ENCODE assay signal across 26 mouse cellular contexts in genomic region chr11:5919606-5920005, GRCm38 (mm10). TPM values are rescaled to one million over a fixed set of nuclear protein-coding genes. Genes with fewer than 3 reads are reported as not detected.
A peak's percentile ranks its signal among the peaks of the same experiment; 100 is the strongest.
DNase-seq lines count a peak whose midpoint lies in the region; ATAC-seq and TF ChIP-seq lines count a peak whose summit lies in the region.
"Had no signal": no experiment of that assay in that cellular context is flagged by ENCODE, and none has a peak within 500 bp of the region (broad histone marks: within the 10 kb centered on the region; RNA-seq: fewer than 3 reads in every experiment).

No protein-coding gene starts in this region.

- H3K4me2 ChIP-seq in liver, embryonic 14.5 days (ENCODE audit: low read depth), result no peak overlapping the region
- H3K4me2 ChIP-seq: heart, embryonic 13.5 days; hindbrain, embryonic 12.5 days had no signal

- TF ChIP-seq EP300 in liver, embryonic 14.5 days (IDR thresholded peaks at IDR 0.05; ENCODE audit: low read depth), result no peak

- peak overlapping the region; percentile 31; the same call in 1 of the 2 replicates for H3K9ac ChIP-seq in liver, adult 2 months (ENCODE audit: low read depth, low read length)
- no peak overlapping the region for H3K9ac ChIP-seq in liver, embryonic 14.5 days (replicated peaks)
- H3K9ac ChIP-seq: embryonic facial prominence, embryonic 13.5 days; heart, embryonic 13.5 days; hindbrain, embryonic 12.5 days; limb, embryonic 13.5 days had no signal

- TF ChIP-seq CTCF in liver, adult 2 months (IDR thresholded peaks at IDR 0.05; ENCODE audit: low read depth, low read length), result no peak
- TF ChIP-seq CTCF in liver, embryonic 14.5 days (IDR thresholded peaks at IDR 0.05; ENCODE audit: low read depth), result no peak

- peak overlapping the region; percentile 15; the same call in 1 of the 2 replicates for H3K4me3 ChIP-seq in liver, adult 2 months (ENCODE audit: insufficient read depth, low read depth, low read length)
- no peak overlapping the region for H3K4me3 ChIP-seq in liver, embryonic 14.5 days (ENCODE audit: insufficient read depth in 1 of 2, low read depth in 2 of 2, low read length in 2 of 2)
- H3K4me3 ChIP-seq: embryonic facial prominence, embryonic 13.5 days; erythroblast, embryonic 14.5 days; heart, embryonic 13.5 days; hindbrain, embryonic 12.5 days; limb, embryonic 13.5 days; midbrain, embryonic 10.5 days had no signal

- H3K27me3 ChIP-seq in liver, adult 2 months (ENCODE audit: control insufficient read depth, insufficient read depth, low read length), result no peaks in the 10 kb centered on the region
- H3K27me3 ChIP-seq in liver, embryonic 14.5 days (ENCODE audit: control insufficient read depth, insufficient read depth, low read length), result no peaks in the 10 kb centered on the region
- H3K27me3 ChIP-seq: embryonic facial prominence, embryonic 13.5 days; hindbrain, embryonic 12.5 days; limb, embryonic 13.5 days had no signal

- peaks cover 29% of the 10 kb centered on the region for H3K4me1 ChIP-seq in liver, adult 2 months (ENCODE audit: control insufficient read depth, insufficient read depth, low read length)
- peaks cover 0 to 9% of the 10 kb centered on the region in 2 experiments; a peak in 2 of 4 replicates for H3K4me1 ChIP-seq in liver, embryonic 14.5 days (replicated peaks; ENCODE audit: control insufficient read depth in 2 of 2, insufficient read depth in 2 of 2, low read length in 1 of 2)
- H3K4me1 ChIP-seq: hindbrain, embryonic 12.5 days; limb, embryonic 13.5 days had no signal

- 0 out of 2 replicates have a peak, but pooled peaks cover 2% of the 10 kb centered on the region for H3K36me3 ChIP-seq in liver, adult 2 months (ENCODE audit: control insufficient read depth, insufficient read depth, low read length)
- no peaks in the 10 kb centered on the region for H3K36me3 ChIP-seq in liver, embryonic 14.5 days (replicated peaks; ENCODE audit: control insufficient read depth, insufficient read depth, low read depth)
- H3K36me3 ChIP-seq: embryonic facial prominence, embryonic 13.5 days; heart, embryonic 13.5 days; hindbrain, embryonic 12.5 days; limb, embryonic 13.5 days; midbrain, embryonic 10.5 days had no signal

- 26% methylated on average over 4 of the region's 4 CpGs for WGBS in liver, adult 2 months
- WGBS in liver, embryonic 14.5 days (ENCODE audit: insufficient replicate concordance), result 73% methylated on average over 4 of the region's 4 CpGs

- H3K9me3 ChIP-seq in liver, embryonic 14.5 days (ENCODE audit: control insufficient read depth, low read length), result no peaks in the 10 kb centered on the region
- H3K9me3 ChIP-seq: embryonic facial prominence, embryonic 13.5 days; heart, embryonic 13.5 days; hindbrain, embryonic 12.5 days; limb, embryonic 13.5 days; midbrain, embryonic 10.5 days had no signal

- H3K27ac ChIP-seq in liver, adult 2 months (replicated peaks; ENCODE audit: insufficient read depth, low read depth, low read length), result peak overlapping the region; percentile 81
- no peak overlapping the region for H3K27ac ChIP-seq in liver, embryonic 14.5 days
- H3K27ac ChIP-seq: embryonic facial prominence, embryonic 13.5 days; heart, embryonic 13.5 days; hindbrain, embryonic 12.5 days; limb, embryonic 13.5 days; midbrain, embryonic 10.5 days had no signal

- ATAC-seq in liver, embryonic 14.5 days (ENCODE audit: insufficient read depth), result peak; percentile 65
- ATAC-seq: forebrain, embryonic 14.5 days; intestine, postnatal 0 days had no signal

- DNase-seq in lung, adult 18-20 months, result peak; percentile 48 to 57
- no peak for DNase-seq in lung, postnatal 14 days
- DNase-seq in liver, adult 2 months (ENCODE audit: extremely low read depth, low read depth, low spot score), result peak; percentile 100
- DNase-seq in liver, embryonic 14.5 days (ENCODE audit: low read depth in 3 of 3, low spot score in 3 of 3), result no peak
- peak; percentile 64 for DNase-seq in lung, postnatal 36 days
- no peak for DNase-seq in kidney, adult 8-10 months
- no peak for DNase-seq in cerebellum, postnatal 36 days
- DNase-seq: adrenal gland, postnatal 10 days; cerebellum, adult 18-20 months; cerebellum, postnatal 14 days; embryo, embryonic 11 days; gastrocnemius, postnatal 10 days had no signal

- H3K79me2 ChIP-seq in liver, adult 2 months (ENCODE audit: control insufficient read depth, insufficient read depth, low read length), result peaks cover 11% of the 10 kb centered on the region; the same call in 1 of the 2 replicates

- TF ChIP-seq POLR2A in liver, adult 2 months (IDR thresholded peaks at IDR 0.05; ENCODE audit: extremely low read depth, insufficient read depth, low read length), result no peak

RNA-seq across cellular contexts. Expression of gene Myl7, which starts 21.0 kb away (rescaled TPM):
- 0.65 and 0.67 TPM in 2 replicates for total RNA-seq in liver, adult 2 months (2014; rRNA removed)
- 0.55 and 0.64 TPM in 2 replicates for polyA plus RNA-seq in liver, adult 2 months (2012; rRNA removed)
- polyA plus RNA-seq in liver, embryonic 14.5 days (2012; rRNA removed), result 3.2 and 4.6 TPM in 2 replicates
- polyA plus RNA-seq in liver, embryonic 14.5 days (2014; fragmentation: Nextera tagmentation; extraction: Ambion mirVana), result 6.6 and 7.5 TPM in 2 replicates
- total RNA-seq: gastrocnemius, postnatal 10 days; granulocyte monocyte progenitor cell, adult 5-6 weeks; layer of hippocampus, postnatal 14 days; left cerebral cortex, postnatal 14 days; MEL; neutrophil, adult 5-6 weeks had no signal
- polyA plus RNA-seq: C2C12; forebrain, embryonic 14.5 days had no signal

RNA-seq across cellular contexts. Expression of gene Gck, which starts 30.3 kb away (rescaled TPM):
- 69.5 and 94.4 TPM in 2 replicates for total RNA-seq in liver, adult 2 months (2014; rRNA removed)
- polyA plus RNA-seq in liver, adult 2 months (2012; rRNA removed), result 112 and 155 TPM in 2 replicates
- 0.04 and 0.15 TPM in 2 replicates for polyA plus RNA-seq in liver, embryonic 14.5 days (2012; rRNA removed)
- 0.08 and 0.20 TPM in 2 replicates for polyA plus RNA-seq in liver, embryonic 14.5 days (2014; fragmentation: Nextera tagmentation; extraction: Ambion mirVana)
- total RNA-seq: gastrocnemius, postnatal 10 days; granulocyte monocyte progenitor cell, adult 5-6 weeks; MEL had no signal
- polyA plus RNA-seq: C2C12; erythroblast, embryonic 14.5 days had no signal

RNA-seq across cellular contexts. Expression of gene Ykt6, which starts 35.9 kb away (rescaled TPM):
- 41.6 and 41.8 TPM in 2 replicates for total RNA-seq in liver, adult 2 months (2014; rRNA removed)
- polyA plus RNA-seq in liver, adult 2 months (2012; rRNA removed), result 37.4 and 39.9 TPM in 2 replicates
- polyA plus RNA-seq in liver, embryonic 14.5 days (2012; rRNA removed), result 14.9 and 18.7 TPM in 2 replicates
- 9.6 and 10.1 TPM in 2 replicates for polyA plus RNA-seq in liver, embryonic 14.5 days (2014; fragmentation: Nextera tagmentation; extraction: Ambion mirVana)

RNA-seq across cellular contexts. Expression of gene Pold2, which starts 41.5 kb away (rescaled TPM):
- 10.7 and 22.1 TPM in 2 replicates for total RNA-seq in liver, adult 2 months (2014; rRNA removed)
- 59.5 and 81.1 TPM in 2 replicates for polyA plus RNA-seq in liver, adult 2 months (2012; rRNA removed)
- 45.0 and 58.7 TPM in 2 replicates for polyA plus RNA-seq in liver, embryonic 14.5 days (2012; rRNA removed)
- polyA plus RNA-seq in liver, embryonic 14.5 days (2014; fragmentation: Nextera tagmentation; extraction: Ambion mirVana), result 54.8 and 56.5 TPM in 2 replicates

RNA-seq across cellular contexts. Expression of gene Aebp1, which starts 57.9 kb away (rescaled TPM):
- 0.83 and 1.7 TPM in 2 replicates for total RNA-seq in liver, adult 2 months (2014; rRNA removed)
- polyA plus RNA-seq in liver, adult 2 months (2012; rRNA removed), result 1.4 and 1.6 TPM in 2 replicates
- 3.0 and 3.3 TPM in 2 replicates for polyA plus RNA-seq in liver, embryonic 14.5 days (2012; rRNA removed)
- polyA plus RNA-seq in liver, embryonic 14.5 days (2014; fragmentation: Nextera tagmentation; extraction: Ambion mirVana), result 4.2 and 4.5 TPM in 2 replicates
- total RNA-seq: granulocyte monocyte progenitor cell, adult 5-6 weeks; MEL; neutrophil, adult 5-6 weeks had no signal

Comparison
In these comparisons a context has a peak if more than half of its experiments do, and no peak if none do; other contexts are left out.
1. DNase-seq: peak in lung, adult 18-20 months (2 of 2), liver, adult 2 months (single experiment) and lung, postnatal 36 days (single experiment); none in lung, postnatal 14 days (single experiment), liver, embryonic 14.5 days (0 of 3), kidney, adult 8-10 months (0 of 2) and cerebellum, postnatal 36 days (0 of 2).
2. RNA of gene Gck, which starts 30.3 kb away (polyA plus RNA-seq): 112 to 155 TPM in liver, adult 2 months; 0.04 to 0.20 TPM in liver, embryonic 14.5 days; every median in the first group is over 10 times any median in the second.